ENCODE assay signal across 8 mouse cellular contexts in genomic region chr9:106203990-106204851, GRCm38 (mm10). TPM values are rescaled to one million over a fixed set of nuclear protein-coding genes. Genes with fewer than 3 reads are reported as not detected.
DNase-seq lines count a peak whose midpoint lies in the region; ATAC-seq and TF ChIP-seq lines count a peak whose summit lies in the region.

No protein-coding gene starts in this region.

- 0 out of 2 replicates have a peak overlapping the region, but pooled peaks have one; percentile 12 for H3K27ac ChIP-seq in CH12.LX (ENCODE audit: insufficient read depth, low read depth)
- no peak overlapping the region for H3K27ac ChIP-seq in hindbrain, embryonic 12.5 days

- no peak for TF ChIP-seq RAD21 in CH12.LX (IDR thresholded peaks at IDR 0.05; ENCODE audit: low read depth, low read length)

- no peaks in the 10 kb centered on the region for H3K9me3 ChIP-seq in CH12.LX (replicated peaks; ENCODE audit: low read length)
- H3K9me3 ChIP-seq in hindbrain, embryonic 12.5 days (replicated peaks), result no peaks in the 10 kb centered on the region

- no peak for TF ChIP-seq POLR2A in CH12.LX (IDR thresholded peaks at IDR 0.05; ENCODE audit: low read depth, low read length)

- H3K27me3 ChIP-seq in CH12.LX (replicated peaks), result no peaks in the 10 kb centered on the region
- 0 out of 2 replicates have a peak, but pooled peaks cover 4% of the 10 kb centered on the region for H3K27me3 ChIP-seq in hindbrain, embryonic 12.5 days

- H3K4me2 ChIP-seq in CH12.LX (ENCODE audit: insufficient read depth, low read depth, poor library complexity, severe bottlenecking), result peak overlapping the region; percentile 57; the same call in 1 of the 2 replicates
- H3K4me2 ChIP-seq in hindbrain, embryonic 12.5 days (replicated peaks), result peak overlapping the region; percentile 61

- dilution Hi-C loops in CH12.LX (cut with MboI; ENCODE audit: extremely low pct_ligation_motif_present, extremely low pct_unique_long_range_greater_than_20kb, low sequenced_read_pairs), result no loop called here

- no peak for ATAC-seq in hindbrain, embryonic 12.5 days (ENCODE audit: low FRiP score)

- TF ChIP-seq EP300 in CH12.LX (IDR thresholded peaks at IDR 0.05; ENCODE audit: low read length), result no peak

- peaks cover 7% of the 10 kb centered on the region for H3K79me2 ChIP-seq in CH12.LX (replicated peaks; ENCODE audit: control insufficient read depth, extremely low read depth, insufficient read depth, poor library complexity, severe bottlenecking)

- intact Hi-C loops in gastrocnemius, postnatal 14 days (cut with DNase I; ENCODE audit: low total_unique reads), result no loop called here

- DNase-seq in gastrocnemius, postnatal 14 days, result peak; percentile 53
- DNase-seq in gastrocnemius, adult 18-20 months (ENCODE audit: low spot score), result no peak
- no peak for DNase-seq in CH12.LX (ENCODE audit: extremely low read depth)
- peak; percentile 71 to 77 for DNase-seq in cerebellum, postnatal 36 days
- DNase-seq in lung, postnatal 4 days, result peak; percentile 44 to 45
- no peak for DNase-seq in frontal cortex, adult 2 months (ENCODE audit: extremely low spot score in 1 of 2, low spot score in 1 of 2)
- no peak for DNase-seq in urinary bladder, postnatal 36 days (ENCODE audit: low spot score in 2 of 2)

- H3K9ac ChIP-seq in CH12.LX (ENCODE audit: insufficient read depth, low read depth), result no peak overlapping the region
- peak overlapping the region; percentile 25; the same call in 1 of the 2 replicates for H3K9ac ChIP-seq in hindbrain, embryonic 12.5 days

- peak overlapping the region; percentile 75 to 95 (median 93) for H3K4me3 ChIP-seq in CH12.LX (replicated peaks in 1 of 3; ENCODE audit: low read depth in 2 of 3, low read length in 2 of 3, poor library complexity in 1 of 3)
- H3K4me3 ChIP-seq in hindbrain, embryonic 12.5 days, result peak overlapping the region; percentile 64

- no peak for TF ChIP-seq CTCF in CH12.LX (conservative IDR thresholded peaks at IDR 0.05 in 1 of 2, IDR thresholded peaks at IDR 0.05 in 1 of 2; ENCODE audit: low read depth in 2 of 2, low read length in 2 of 2)

- 81% methylated on average over 7 of the region's 7 CpGs for WGBS in hindbrain, embryonic 12.5 days

- peaks cover 14 to 43% of the 10 kb centered on the region in 2 experiments for H3K36me3 ChIP-seq in CH12.LX (replicated peaks in 1 of 2; ENCODE audit: control insufficient read depth in 1 of 2, insufficient read depth in 1 of 2, low read length in 1 of 2)
- no peaks in the 10 kb centered on the region for H3K36me3 ChIP-seq in hindbrain, embryonic 12.5 days

- H3K4me1 ChIP-seq in CH12.LX (ENCODE audit: control insufficient read depth in 1 of 2, insufficient read depth in 2 of 2), result peaks cover 25 to 62% of the 10 kb centered on the region in 2 experiments
- peaks cover 34% of the 10 kb centered on the region for H3K4me1 ChIP-seq in hindbrain, embryonic 12.5 days

- in situ Hi-C loops in CH12.LX (cut with MboI; ENCODE audit: low pct_ligation_motif_present, low pct_unique_long_range_greater_than_20kb, low sequenced_read_pairs), result no loop called here

TF ChIP-seq in CH12.LX, 34 proteins besides CTCF, POLR2A, EP300 and RAD21:
- TF ChIP-seq USF1 (IDR thresholded peaks at IDR 0.05; ENCODE audit: low read depth, low read length), result no peak
- TF ChIP-seq MAZ (IDR thresholded peaks at IDR 0.05; ENCODE audit: low read depth, low read length), result no peak
- TF ChIP-seq TCF12 (IDR thresholded peaks at IDR 0.05; ENCODE audit: low read depth, low read length), result no peak
- no peak for TF ChIP-seq E2F4 (IDR thresholded peaks at IDR 0.05; ENCODE audit: insufficient replicate concordance, low read depth, low read length)
- TF ChIP-seq UBTF (IDR thresholded peaks at IDR 0.05; ENCODE audit: low read depth, low read length), result no peak
- no peak for TF ChIP-seq JUN (IDR thresholded peaks at IDR 0.05; ENCODE audit: insufficient read depth, low read depth, low read length)
- no peak for TF ChIP-seq MAX (IDR thresholded peaks at IDR 0.05; ENCODE audit: low read length)
- no peak for TF ChIP-seq BHLHE40 (IDR thresholded peaks at IDR 0.05; ENCODE audit: low read depth, low read length)
- TF ChIP-seq IRF4 (IDR thresholded peaks at IDR 0.05; ENCODE audit: low read depth, low read length), result no peak
- TF ChIP-seq MXI1 (IDR thresholded peaks at IDR 0.05; ENCODE audit: low read depth, low read length), result no peak
- no peak for TF ChIP-seq HCFC1 (IDR thresholded peaks at IDR 0.05; ENCODE audit: low read depth, low read length)
- no peak for TF ChIP-seq ELF1 (IDR thresholded peaks at IDR 0.05; ENCODE audit: low read depth, low read length)
- TF ChIP-seq MAFK (IDR thresholded peaks at IDR 0.05; ENCODE audit: insufficient replicate concordance, low read length), result no peak

RNA-seq across cellular contexts. Expression of gene Twf2, which starts 1.3 kb away (rescaled TPM):
- total RNA-seq in gastrocnemius, postnatal 14 days (2021), result 10 to 100 TPM; 68.8 to 69.3 TPM
- 100 to 1,000 TPM; 204 to 208 TPM for total RNA-seq in gastrocnemius, adult 18-20 months (2021)
- total RNA-seq in CH12.LX (2012; rRNA removed) (120 and 156 TPM in 2 replicates), CH12.LX (2014; rRNA removed) (177 and 186 TPM in 2 replicates)
- polyA plus RNA-seq in CH12.LX (2012; ENCODE audit: insufficient read length, low read depth), result 129 and 131 TPM in 2 replicates
- polyA plus RNA-seq in hindbrain, embryonic 12.5 days (2016; fragmentation: Nextera tagmentation; extraction: Ambion mirVana), result 60.2 and 62.1 TPM in 2 replicates
- polyA plus RNA-seq in frontal cortex, adult 2 months (2012; rRNA removed), result 65.8 and 66.8 TPM in 2 replicates

RNA-seq across cellular contexts. Expression of gene Ppm1m, which starts 4.7 kb away (rescaled TPM):
- total RNA-seq in gastrocnemius, postnatal 14 days (2021), result 1 to 10 TPM; 5.1 to 5.5 TPM
- total RNA-seq in gastrocnemius, adult 18-20 months (2021), result 1 to 10 TPM; 2.7 to 3.7 TPM
- total RNA-seq in CH12.LX (2012; rRNA removed) (86.0 and 103 TPM in 2 replicates), CH12.LX (2014; rRNA removed) (54.7 and 60.1 TPM in 2 replicates)
- 99.8 and 111 TPM in 2 replicates for polyA plus RNA-seq in CH12.LX (2012; ENCODE audit: insufficient read length, low read depth)
- 32.3 and 37.0 TPM in 2 replicates for polyA plus RNA-seq in hindbrain, embryonic 12.5 days (2016; fragmentation: Nextera tagmentation; extraction: Ambion mirVana)
- polyA plus RNA-seq in frontal cortex, adult 2 months (2012; rRNA removed), result 32.0 and 35.1 TPM in 2 replicates

RNA-seq across cellular contexts. Expression of gene Tlr9, which starts 18.2 kb away (rescaled TPM):
- under 1 TPM; 0.42 to 0.43 TPM for total RNA-seq in gastrocnemius, postnatal 14 days (2021)
- under 1 TPM in 1 of 2 experiments, not detected in 1; 0.11 TPM for total RNA-seq in gastrocnemius, adult 18-20 months (2021)
- total RNA-seq in CH12.LX (2012; rRNA removed) (1.4 and 1.5 TPM in 2 replicates), CH12.LX (2014; rRNA removed) (0.54 and 1.0 TPM in 2 replicates)
- polyA plus RNA-seq in CH12.LX (2012; ENCODE audit: insufficient read length, low read depth), result 9.9 and 12.5 TPM in 2 replicates
- polyA plus RNA-seq in hindbrain, embryonic 12.5 days (2016; fragmentation: Nextera tagmentation; extraction: Ambion mirVana), result 0.05 and 0.07 TPM in 2 replicates
- polyA plus RNA-seq in frontal cortex, adult 2 months (2012; rRNA removed), result 0.67 and 1.2 TPM in 2 replicates

RNA-seq across cellular contexts. Expression of gene Wdr82, which starts 33.5 kb away (rescaled TPM):
- total RNA-seq in gastrocnemius, postnatal 14 days (2021), result 10 to 100 TPM; 23.4 to 27.4 TPM
- total RNA-seq in gastrocnemius, adult 18-20 months (2021), result 10 to 100 TPM; 18.9 to 23.9 TPM
- total RNA-seq in CH12.LX (2012; rRNA removed), result 70.4 and 90.7 TPM in 2 replicates
- total RNA-seq in CH12.LX (2014; rRNA removed), result 117 and 131 TPM in 2 replicates
- 93.6 and 100 TPM in 2 replicates for polyA plus RNA-seq in CH12.LX (2012; ENCODE audit: insufficient read length, low read depth)
- polyA plus RNA-seq in hindbrain, embryonic 12.5 days (2016; fragmentation: Nextera tagmentation; extraction: Ambion mirVana), result 34.1 and 38.9 TPM in 2 replicates
- polyA plus RNA-seq in frontal cortex, adult 2 months (2012; rRNA removed), result 99.9 and 107 TPM in 2 replicates

RNA-seq across cellular contexts. Expression of gene Alas1, which starts 44.2 kb away (rescaled TPM):
- total RNA-seq in gastrocnemius, postnatal 14 days (2021), result 100 to 1,000 TPM; 189 to 234 TPM
- total RNA-seq in gastrocnemius, adult 18-20 months (2021), result 100 to 1,000 TPM; 206 to 228 TPM
- total RNA-seq in CH12.LX (2012; rRNA removed) (65.1 and 71.9 TPM in 2 replicates), CH12.LX (2014; rRNA removed) (93.1 and 105 TPM in 2 replicates)
- polyA plus RNA-seq in CH12.LX (2012; ENCODE audit: insufficient read length, low read depth), result 68.2 and 69.6 TPM in 2 replicates
- 79.2 and 92.1 TPM in 2 replicates for polyA plus RNA-seq in hindbrain, embryonic 12.5 days (2016; fragmentation: Nextera tagmentation; extraction: Ambion mirVana)
- polyA plus RNA-seq in frontal cortex, adult 2 months (2012; rRNA removed), result 122 and 129 TPM in 2 replicates

Comparison
In these comparisons a context has a peak if more than half of its experiments do, and no peak if none do; other contexts are left out.
1. DNase-seq: peak in gastrocnemius, postnatal 14 days (single experiment), cerebellum, postnatal 36 days (2 of 2) and lung, postnatal 4 days (2 of 2); none in gastrocnemius, adult 18-20 months (single experiment), CH12.LX (single experiment), frontal cortex, adult 2 months (0 of 2) and urinary bladder, postnatal 36 days (0 of 2).
2. RNA of gene Ppm1m, which starts 4.7 kb away (total RNA-seq): 54.7 to 103 TPM in CH12.LX; 5.1 to 5.5 TPM in gastrocnemius, postnatal 14 days and 2.7 to 3.7 TPM in gastrocnemius, adult 18-20 months; every median in the first group is over 4 times any median in the second.